Mouse (Mus musculus) intestine, embryonic 14.5 days (tissue): ENCODE results near the gene Morn3. TPM values are rescaled to one million over a fixed set of nuclear protein-coding genes. Genes with fewer than 3 reads are reported as not detected.

Source experiments
- ATAC-seq: fragments of 200-750 bp; cut with Nextera tagmentation; replicated peaks from 2 replicates; pipeline ENCODE4 v1.8.0; 2017; ENCODE audit warnings: low read depth, moderate number of reproducible peaks, moderate TSS enrichment, moderate library complexity; ENCODE audit not compliant: low FRiP score, low TSS enrichment
- DNase-seq: peaks from one replicate; pipeline ENCODE4 v3.0.0-alpha.2; 2018; ENCODE audit warnings: low spot score
- H3K27ac ChIP-seq: fragments of 300-500 bp; sonication (generic); 2 replicates; pipeline ENCODE4 v1.5.1; 2014; ENCODE audit warnings: low read depth, mild to moderate bottlenecking, control low read depth
- H3K27me3 ChIP-seq: fragments of 300-500 bp; sonication (generic); replicated peaks from 2 replicates; pipeline ENCODE4 v1.6.1; 2014; ENCODE audit warnings: low read length, control low read depth; ENCODE audit not compliant: control insufficient read depth, insufficient read depth
- H3K36me3 ChIP-seq: fragments of 300-500 bp; sonication (generic); 2 replicates; pipeline ENCODE4 v1.6.1; 2014; ENCODE audit warnings: low read length, control low read depth; ENCODE audit not compliant: control insufficient read depth, insufficient read depth
- H3K4me1 ChIP-seq: fragments of 300-500 bp; sonication (generic); replicated peaks from 2 replicates; pipeline ENCODE4 v1.6.1; 2014; ENCODE audit warnings: low read length, control low read depth, mixed read lengths; ENCODE audit not compliant: control insufficient read depth, insufficient read depth
- H3K4me2 ChIP-seq: fragments of 300-500 bp; sonication (generic); 2 replicates; pipeline ENCODE4 v1.6.1; 2014; ENCODE audit warnings: low read length
- H3K4me3 ChIP-seq: fragments of 300-500 bp; sonication (generic); 2 replicates; pipeline ENCODE4 v1.5.1; 2014; ENCODE audit warnings: low read depth, low read length, control low read depth, mixed read lengths
- H3K9ac ChIP-seq: fragments of 300-500 bp; sonication (generic); 2 replicates; pipeline ENCODE4 v1.6.1; 2014; ENCODE audit warnings: mild to moderate bottlenecking, low read length
- H3K9me3 ChIP-seq: fragments of 300-500 bp; sonication (generic); 2 replicates; pipeline ENCODE4 v1.6.1; 2016; ENCODE audit warnings: low read length, control low read depth; ENCODE audit not compliant: control insufficient read depth
- WGBS: fragments of 180-500 bp; shearing (Covaris S2); extraction: QIAGEN DNeasy Blood & Tissue Kit; methylation state at CpG from one replicate; pipeline ENCODE4 v1.1.7; 2014; 5-methylcytosine and 5-hydroxymethylcytosine counted together
- polyA plus RNA-seq: library from polyadenylated mRNA; unstranded; fragments of >200 nt; fragmentation: Nextera tagmentation; extraction: Ambion mirVana; gene quantifications from 2 replicates; pipeline ENCODE4 v1.2.1, GENCODE M21; 2014

The Morn3 gene
- polyA plus RNA-seq, 1 experiment from 2014 or later = 1.5 TPM

GRCm38 (mm10) chr5:123023049-123023448 lies 23.8 kb downstream of the Morn3 start:
- Histone ChIP-seq H3K4me2 (no peak overlapping the region), H3K4me1 (peaks cover 17% of the 10 kb centered on the region), H3K9ac (no peak overlapping the region), H3K27me3 (no peaks in the 10 kb centered on the region), H3K4me3 (no peak overlapping the region), H3K9me3 (no peaks in the 10 kb centered on the region), H3K27ac (no peak overlapping the region), H3K36me3 (no peaks in the 10 kb centered on the region)
- DNase-seq (no peak), ATAC-seq (no peak)
- WGBS = 79% methylated on average over 6 of the region's 6 CpGs

GRCm38 (mm10) chr5:123021438-123021837 lies 25.4 kb downstream of the Morn3 start:
- H3K9me3 ChIP-seq = no peaks in the 10 kb centered on the region
- H3K4me1 ChIP-seq = peaks cover 22% of the 10 kb centered on the region
- no peak overlapping the region for H3K9ac ChIP-seq
- H3K36me3 ChIP-seq = no peaks in the 10 kb centered on the region
- H3K4me3 ChIP-seq = no peak overlapping the region
- ATAC-seq (no peak), DNase-seq (no peak)
- H3K27ac ChIP-seq = no peak overlapping the region
- 89% methylated on average over 7 of the region's 7 CpGs for whole genome bisulfite sequencing
- H3K4me2 ChIP-seq = no peak overlapping the region
- no peaks in the 10 kb centered on the region for H3K27me3 ChIP-seq

- Histone ChIP-seq H3K27me3 (no peaks in the 10 kb centered on the region), H3K9me3 (no peaks in the 10 kb centered on the region), H3K36me3 (no peaks in the 10 kb centered on the region), H3K4me1 (peaks cover 26% of the 10 kb centered on the region), H3K9ac (no peak overlapping the region), H3K4me2 (no peak overlapping the region), H3K4me3 (no peak overlapping the region), H3K27ac (no peak overlapping the region; the same call in 1 of the 2 replicates)
- WGBS = 91% methylated on average over 5 of the region's 5 CpGs
- DNase-seq (no peak), ATAC-seq (no peak)
These were observed 26.4 kb downstream of the Morn3 start for GRCm38 (mm10) chr5:123020426-123020825.

- WGBS = 60% methylated on average over 10 of the region's 10 CpGs
These were observed 27.3 kb downstream of the Morn3 start for GRCm38 (mm10) chr5:123019336-123020016.

GRCm38 (mm10) chr5:123017504-123017903 lies 29.3 kb downstream of the Morn3 start:
- no peak overlapping the region for H3K9ac ChIP-seq
- no peak overlapping the region for H3K4me3 ChIP-seq
- 72% methylated on average over 4 of the region's 4 CpGs for WGBS
- H3K4me1 ChIP-seq = peaks cover 34% of the 10 kb centered on the region
- H3K27ac ChIP-seq = no peak overlapping the region
- DNase-seq = no peak
- H3K9me3 ChIP-seq = no peaks in the 10 kb centered on the region
- no peak for ATAC-seq
- H3K4me2 ChIP-seq = peak overlapping the region; percentile 0; the same call in 1 of the 2 replicates
- H3K36me3 ChIP-seq = no peaks in the 10 kb centered on the region
- no peaks in the 10 kb centered on the region for H3K27me3 ChIP-seq

More at GRCm38 (mm10) chr5:123019336-123020016, 27.3 kb downstream of the Morn3 start:
- H3K4me3 ChIP-seq = no peak overlapping the region
- no peak overlapping the region for H3K9ac ChIP-seq
- H3K27me3 ChIP-seq = no peaks in the 10 kb centered on the region
- peaks cover 27% of the 10 kb centered on the region for H3K4me1 ChIP-seq
- DNase-seq = no peak
- no peak for ATAC-seq
- H3K36me3 ChIP-seq = no peaks in the 10 kb centered on the region
- no peaks in the 10 kb centered on the region for H3K9me3 ChIP-seq
- H3K4me2 ChIP-seq = no peak overlapping the region
- peak overlapping the region; percentile 14; the same call in 1 of the 2 replicates for H3K27ac ChIP-seq

GRCm38 (mm10) chr5:123015915-123016314 lies 30.9 kb downstream of the Morn3 start:
- Histone ChIP-seq H3K27ac (peak overlapping the region; percentile 94), H3K4me2 (peak overlapping the region; percentile 64), H3K9ac (peak overlapping the region; percentile 66), H3K4me1 (peaks cover 34% of the 10 kb centered on the region), H3K9me3 (no peaks in the 10 kb centered on the region), H3K36me3 (no peaks in the 10 kb centered on the region), H3K4me3 (peak overlapping the region; percentile 79), H3K27me3 (no peaks in the 10 kb centered on the region)
- ATAC-seq (no peak), DNase-seq (no peak)
- 14% methylated on average over 8 of the region's 8 CpGs for WGBS

GRCm38 (mm10) chr5:123014753-123015701 lies 31.8 kb downstream of the Morn3 start, which contains the start of gene Orai1:
Gene Orai1 (plus strand): TSS chr5:123015074.
- peak; percentile 90 for ATAC-seq
- Histone ChIP-seq H3K9ac (peak within 1 kb of the TSS; percentile 66), H3K4me2 (peak within 1 kb of the TSS; percentile 64), H3K4me1 (peaks cover 34% of the 10 kb centered on the region), H3K9me3 (no peaks in the 10 kb centered on the region), H3K36me3 (no peaks in the 10 kb centered on the region), H3K27ac (peak within 1 kb of the TSS; percentile 94), H3K4me3 (peak within 1 kb of the TSS; percentile 79), H3K27me3 (no peaks in the 10 kb centered on the region)
- WGBS = under 1% methylated on average over 83 of the region's 106 CpGs
- peak; percentile 99 for DNase-seq

- Histone ChIP-seq H3K36me3 (no peaks in the 10 kb centered on the region), H3K9ac (no peak overlapping the region), H3K27ac (no peak overlapping the region; the same call in 1 of the 2 replicates), H3K9me3 (no peaks in the 10 kb centered on the region), H3K4me2 (no peak overlapping the region), H3K27me3 (no peaks in the 10 kb centered on the region), H3K4me1 (peaks cover 22% of the 10 kb centered on the region), H3K4me3 (no peak overlapping the region)
- DNase-seq (no peak), ATAC-seq (no peak)
- WGBS = 56% methylated on average over 9 of the region's 9 CpGs
These were observed 33.1 kb downstream of the Morn3 start for GRCm38 (mm10) chr5:123013599-123014315.
